Mouse (Mus musculus) heart, postnatal 0 days (tissue): Measurements from ENCODE around the gene Asgr2. TPM values are rescaled to one million over a fixed set of nuclear protein-coding genes. Genes with fewer than 3 reads are reported as not detected.
"Not testable (repeated sequence)": the region's sequence is repeated elsewhere in the genome, so short reads cannot be mapped to it uniquely, and the experiment has no call there.

Experiments used
- ATAC-seq: fragments of 200-750 bp; cut with Nextera tagmentation; 2 replicates; pipeline ENCODE4 v1.8.0; 2017; ENCODE audit warnings: low read depth, moderate number of reproducible peaks, moderate library complexity; ENCODE audit not compliant: insufficient read depth
- DNase-seq: peaks from one replicate; pipeline ENCODE4 v3.0.0-alpha.2; 2016; ENCODE audit warnings: low spot score
- H3K27ac ChIP-seq: fragments of 300-500 bp; sonication (generic); 2 replicates; pipeline ENCODE4 v1.5.1; 2014; ENCODE audit warnings: low read depth, mild to moderate bottlenecking
- H3K27me3 ChIP-seq: fragments of 300-500 bp; sonication (generic); 2 replicates; pipeline ENCODE4 v1.6.1; 2014; ENCODE audit warnings: low read length, mixed read lengths; ENCODE audit not compliant: control insufficient read depth, insufficient read depth
- H3K36me3 ChIP-seq: fragments of 300-500 bp; sonication (generic); replicated peaks from 2 replicates; pipeline ENCODE4 v1.6.1; 2014; ENCODE audit warnings: low read length, mixed read lengths; ENCODE audit not compliant: control insufficient read depth, insufficient read depth
- H3K4me1 ChIP-seq: fragments of 300-500 bp; sonication (generic); 2 replicates; pipeline ENCODE4 v1.6.1; 2014; ENCODE audit warnings: antibody characterized with exemption; ENCODE audit not compliant: control insufficient read depth, insufficient read depth
- H3K4me2 ChIP-seq: fragments of 300-500 bp; sonication (generic); 2 replicates; pipeline ENCODE4 v1.6.1; 2014; ENCODE audit warnings: low read depth, mild to moderate bottlenecking, low read length, moderate library complexity
- H3K4me3 ChIP-seq: fragments of 300-500 bp; sonication (generic); 2 replicates; pipeline ENCODE4 v1.5.1; 2014; ENCODE audit warnings: low read depth, low read length
- H3K9ac ChIP-seq: fragments of 300-500 bp; sonication (generic); replicated peaks from 2 replicates; pipeline ENCODE4 v1.6.1; 2014; ENCODE audit warnings: low read depth, low read length, mixed read lengths
- H3K9me3 ChIP-seq: fragments of 300-500 bp; sonication (generic); replicated peaks from 2 replicates; pipeline ENCODE4 v1.6.1; 2016; ENCODE audit warnings: low read length; ENCODE audit not compliant: control insufficient read depth
- CTCF ChIP-seq: IDR thresholded peaks from 2 replicates; pipeline ENCODE4 v1.5.1; 2016; ENCODE audit warnings: antibody characterized with exemption, control low read depth, low read depth
- EP300 ChIP-seq: IDR thresholded peaks from 2 replicates; pipeline ENCODE4 v1.6.1; 2016; ENCODE audit warnings: antibody characterized with exemption, low read depth
- WGBS: fragments of 180-500 bp; shearing (Covaris S2); extraction: QIAGEN DNeasy Blood & Tissue Kit; methylation state at CpG from one replicate; pipeline ENCODE4 v1.1.7; 2014; 5-methylcytosine and 5-hydroxymethylcytosine counted together
- polyA plus RNA-seq: library from polyadenylated mRNA; unstranded; fragments of >200 nt; fragmentation: Nextera tagmentation; extraction: Ambion mirVana; gene quantifications from 2 replicates; pipeline ENCODE4 v1.2.1, GENCODE M21; 2015
- total RNA-seq: library from RNA; depleted of rRNA; stranded (reverse); fragments of >200 nt; gene quantifications from 2 replicates; pipeline ENCODE4 v1.2.3, GENCODE M21; 2014; ENCODE audit warnings: low replicate concordance

Gene Asgr2
- total and polyA plus RNA-seq, 2 experiments from 2014 or later, result not detected

- Histone ChIP-seq H3K36me3 (no peaks in the 10 kb centered on the region), H3K4me2 (no peak overlapping the region), H3K9me3 (no peaks in the 10 kb centered on the region), H3K4me1 (no peaks in the 10 kb centered on the region), H3K9ac (no peak overlapping the region), H3K27ac (no peak overlapping the region), H3K4me3 (no peak overlapping the region), H3K27me3 (no peaks in the 10 kb centered on the region)
- TF ChIP-seq EP300 (no peak), CTCF (no peak)
- DNase-seq, result no peak
- ATAC-seq, result no peak
- 70% methylated on average over 3 of the region's 3 CpGs for WGBS
Observed at GRCm38 (mm10) chr11:70063053-70063452, 29.4 kb upstream of the Asgr2 start.

DNA sequence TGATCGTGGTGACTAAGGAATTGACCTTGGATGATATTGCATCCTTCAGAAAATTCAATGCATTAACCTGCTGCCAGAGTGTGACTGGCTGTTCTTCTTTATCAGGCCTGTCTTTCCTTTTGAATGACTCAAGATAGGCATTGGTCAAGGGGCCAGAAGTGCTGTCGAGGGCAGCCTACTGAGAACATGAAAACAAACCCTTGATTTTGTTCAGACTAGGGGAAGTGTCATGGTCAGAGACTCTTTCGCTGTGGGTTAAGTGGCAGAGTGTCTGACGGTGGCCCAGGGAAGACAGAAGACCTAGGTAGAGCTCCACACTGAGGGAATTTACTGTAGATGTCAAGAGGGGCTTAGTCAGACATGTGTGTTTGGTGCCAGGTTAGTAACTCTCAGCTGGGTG is 25.7 kb upstream of the Asgr2 start:
- Histone ChIP-seq H3K9me3 (no peaks in the 10 kb centered on the region), H3K27ac (no peak overlapping the region), H3K4me1 (no peaks in the 10 kb centered on the region), H3K27me3 (no peaks in the 10 kb centered on the region), H3K9ac (no peak overlapping the region), H3K4me2 (no peak overlapping the region), H3K4me3 (no peak overlapping the region), H3K36me3 (no peaks in the 10 kb centered on the region)
- DNase-seq, result no peak
- ATAC-seq, result no peak
- WGBS, result 34% methylated on average over 4 of the region's 4 CpGs
- no peak for TF ChIP-seq EP300

GRCm38 (mm10) chr11:70068245-70068644 is 24.2 kb upstream of the Asgr2 start:
- 53% methylated on average over 3 of the region's 3 CpGs for WGBS
- Histone ChIP-seq H3K27ac (no peak overlapping the region), H3K4me3 (no peak overlapping the region), H3K36me3 (no peaks in the 10 kb centered on the region), H3K4me2 (no peak overlapping the region), H3K9me3 (no peaks in the 10 kb centered on the region), H3K27me3 (no peaks in the 10 kb centered on the region), H3K9ac (no peak overlapping the region), H3K4me1 (no peaks in the 10 kb centered on the region)
- ATAC-seq (no peak), DNase-seq (no peak)
- TF ChIP-seq EP300 (no peak), CTCF (no peak)

DNA sequence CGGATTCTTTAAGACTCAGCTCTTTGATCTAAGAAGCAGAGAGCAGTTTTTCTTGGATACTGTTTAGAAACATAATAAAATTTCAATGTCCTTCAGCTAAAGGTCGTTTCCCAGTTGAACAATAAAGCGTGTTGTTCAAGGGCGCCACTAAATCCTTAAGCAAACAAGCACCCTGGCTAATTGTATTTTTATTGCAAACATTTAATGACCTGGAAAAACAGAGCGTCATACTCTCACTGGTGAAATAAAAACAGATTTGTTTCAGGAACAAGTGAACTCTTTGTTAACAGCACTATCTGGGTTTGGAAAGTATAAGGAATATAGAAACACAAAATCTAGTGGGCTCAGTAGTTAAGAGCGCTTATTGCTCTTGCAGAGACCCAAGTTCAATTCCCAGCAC is 22.4 kb upstream of the Asgr2 start:
- Histone ChIP-seq H3K36me3 (no peaks in the 10 kb centered on the region), H3K4me3 (no peak overlapping the region), H3K4me2 (no peak overlapping the region), H3K9me3 (no peaks in the 10 kb centered on the region), H3K4me1 (no peaks in the 10 kb centered on the region), H3K27ac (no peak overlapping the region), H3K9ac (no peak overlapping the region), H3K27me3 (peaks cover 4% of the 10 kb centered on the region; the same call in 1 of the 2 replicates)
- DNase-seq (no peak), ATAC-seq (no peak)
- no peak for TF ChIP-seq EP300
- TF ChIP-seq CTCF, result no peak
- 61% methylated on average over 6 of the region's 6 CpGs for WGBS

- 74% methylated on average over 3 of the region's 3 CpGs for WGBS
- not testable (repeated sequence) for DNase-seq, H3K4me1 ChIP-seq
Observed at GRCm38 (mm10) chr11:70070603-70071002, 21.8 kb upstream of the Asgr2 start.

GRCm38 (mm10) chr11:70074379-70075071 is 17.9 kb upstream of the Asgr2 start:
- H3K4me3 ChIP-seq, result no peak overlapping the region
- 35% methylated on average over 17 of the region's 17 CpGs for WGBS
- peak; percentile 73 for TF ChIP-seq CTCF
- no peak for TF ChIP-seq EP300
- peaks cover 4% of the 10 kb centered on the region; the same call in 1 of the 2 replicates for H3K27me3 ChIP-seq
- no peaks in the 10 kb centered on the region for H3K4me1 ChIP-seq
- H3K36me3 ChIP-seq, result no peaks in the 10 kb centered on the region
- ATAC-seq (no peak; the same call in 1 of the 2 replicates), DNase-seq (peak; percentile 72)
- H3K4me2 ChIP-seq, result no peak overlapping the region
- no peak overlapping the region for H3K27ac ChIP-seq
- H3K9me3 ChIP-seq, result no peaks in the 10 kb centered on the region
- no peak overlapping the region for H3K9ac ChIP-seq

More at GRCm38 (mm10) chr11:70070603-70071002, 21.8 kb upstream of the Asgr2 start:
- H3K9me3 ChIP-seq, H3K27ac ChIP-seq, H3K4me3 ChIP-seq, H3K4me2 ChIP-seq, H3K27me3 ChIP-seq, ATAC-seq, H3K9ac ChIP-seq, H3K36me3 ChIP-seq: not testable (repeated sequence)
